Mouse (Mus musculus): ENCODE measurements around the gene Dlgap1. TPM values are rescaled to one million over a fixed set of nuclear protein-coding genes. Genes with fewer than 3 reads are reported as not detected.
"Not testable (repeated sequence)": the region's sequence is repeated elsewhere in the genome, so short reads cannot be mapped to it uniquely, and the experiment has no call there.

Gene Dlgap1
- polyA plus RNA-seq, 1 experiment from 2014 or later = 1.1 TPM

DNA sequence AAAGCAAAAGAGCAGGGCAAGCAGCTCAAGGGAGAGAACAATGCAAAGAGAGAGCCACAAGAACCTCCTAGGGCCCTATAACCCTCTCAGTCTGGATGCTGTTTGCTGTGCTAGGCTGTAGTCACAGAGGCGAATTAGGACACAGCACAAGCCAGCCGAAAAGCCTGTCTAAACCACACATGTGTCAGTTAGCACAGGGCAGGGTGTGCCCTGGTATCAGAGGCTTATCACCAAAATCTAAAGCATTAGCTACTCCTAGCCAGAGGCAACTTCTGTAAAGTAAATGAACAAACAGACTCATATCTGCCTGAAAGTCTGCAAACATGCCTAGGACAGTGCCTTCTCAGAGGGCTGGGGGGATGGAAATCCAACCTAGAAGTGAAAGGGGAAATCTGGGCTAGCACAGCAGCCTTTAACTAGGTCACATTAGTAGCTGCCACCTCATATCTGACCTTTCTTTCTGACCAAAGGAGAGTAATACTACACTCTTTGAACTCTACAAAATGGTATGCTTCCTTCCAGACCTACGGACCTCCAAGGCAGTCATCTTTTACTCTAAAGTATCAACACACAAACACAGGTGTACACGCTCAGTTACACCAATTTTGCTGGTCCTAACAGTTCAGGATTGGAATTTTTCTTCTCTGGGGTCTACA is 619.2 kb downstream of the Dlgap1 start:
- not testable (repeated sequence) for H3K9me3 ChIP-seq; H3K27ac ChIP-seq (replicated peaks); H3K36me3 ChIP-seq (replicated peaks); H3K27me3 ChIP-seq (replicated peaks; ENCODE audit: low read depth, poor library complexity, severe bottlenecking); DNase-seq (ENCODE audit: low spot score); H3K4me3 ChIP-seq
- H3K4me1 ChIP-seq = peaks cover 14% of the 10 kb centered on the region; the same call in 1 of the 2 replicates
- 73% methylated on average over 3 of the region's 4 CpGs for WGBS

DNA sequence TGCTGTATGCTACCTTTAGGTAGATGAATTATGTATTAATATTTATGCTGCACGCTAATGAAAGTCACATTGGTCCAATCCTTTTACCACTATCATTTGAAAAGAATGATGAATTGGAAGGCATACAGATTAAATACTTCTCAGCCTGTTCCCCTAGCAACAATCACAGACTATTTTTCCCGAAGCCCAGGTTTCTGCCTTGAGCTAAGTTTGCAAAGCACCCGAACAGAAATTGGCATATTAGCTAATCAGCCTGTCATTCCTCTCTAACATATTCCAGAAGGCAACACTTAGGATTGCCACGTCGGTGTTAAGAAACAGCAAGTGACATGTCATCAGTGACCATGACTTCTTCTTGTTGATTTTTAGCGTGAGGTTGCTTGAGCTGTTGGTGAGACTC is 619.8 kb downstream of the Dlgap1 start:
- no peak overlapping the region for H3K27ac ChIP-seq (replicated peaks)
- H3K36me3 ChIP-seq (replicated peaks) = no peaks in the 10 kb centered on the region
- H3K27me3 ChIP-seq (replicated peaks; ENCODE audit: low read depth, poor library complexity, severe bottlenecking) = no peaks in the 10 kb centered on the region; the same call in 1 of the 2 replicates
- WGBS = 64% methylated on average over 6 of the region's 6 CpGs
- H3K9me3 ChIP-seq = no peaks in the 10 kb centered on the region
- peaks cover 14% of the 10 kb centered on the region; the same call in 1 of the 2 replicates for H3K4me1 ChIP-seq
- no peak for DNase-seq (ENCODE audit: low spot score)
- H3K4me3 ChIP-seq = no peak overlapping the region

DNA sequence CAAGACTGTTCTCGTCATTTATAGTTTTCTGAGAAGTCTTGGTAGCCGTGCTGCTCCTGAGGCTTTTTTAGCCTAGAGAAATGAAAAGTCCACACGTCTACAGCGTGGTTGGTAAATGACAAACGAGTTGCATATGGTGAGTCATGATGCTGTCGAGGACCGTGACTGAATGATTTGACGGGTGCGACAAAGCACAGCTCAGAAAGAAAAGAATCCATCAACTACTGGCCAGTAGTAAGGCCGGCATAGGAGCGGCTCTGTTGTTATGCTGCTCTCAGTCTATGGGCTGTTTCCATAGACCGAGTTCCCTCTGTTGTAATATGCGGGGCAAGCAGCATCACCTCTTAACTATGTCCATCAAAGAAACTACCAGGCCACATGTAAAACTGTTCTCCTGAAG is 620.3 kb downstream of the Dlgap1 start:
- 66% methylated on average over 13 of the region's 13 CpGs for whole genome bisulfite sequencing
- DNase-seq (ENCODE audit: low spot score) = no peak
- no peaks in the 10 kb centered on the region for H3K36me3 ChIP-seq (replicated peaks)
- H3K4me3 ChIP-seq = no peak overlapping the region
- peaks cover 14% of the 10 kb centered on the region; the same call in 1 of the 2 replicates for H3K4me1 ChIP-seq
- no peaks in the 10 kb centered on the region; the same call in 1 of the 2 replicates for H3K27me3 ChIP-seq (replicated peaks; ENCODE audit: low read depth, poor library complexity, severe bottlenecking)
- no peak overlapping the region for H3K27ac ChIP-seq (replicated peaks)
- no peaks in the 10 kb centered on the region for H3K9me3 ChIP-seq

- DNase-seq (ENCODE audit: low spot score) = no peak
- H3K4me3 ChIP-seq = no peak overlapping the region
- 73% methylated on average over 6 of the region's 6 CpGs for WGBS
- peaks cover 14% of the 10 kb centered on the region; the same call in 1 of the 2 replicates for H3K4me1 ChIP-seq
- no peaks in the 10 kb centered on the region; the same call in 1 of the 2 replicates for H3K27me3 ChIP-seq (replicated peaks; ENCODE audit: low read depth, poor library complexity, severe bottlenecking)
- H3K27ac ChIP-seq (replicated peaks) = no peak overlapping the region
- no peaks in the 10 kb centered on the region for H3K9me3 ChIP-seq
- no peaks in the 10 kb centered on the region for H3K36me3 ChIP-seq (replicated peaks)
Observed at GRCm38 (mm10) chr17:70590506-70590905, 621.6 kb downstream of the Dlgap1 start.

- Histone ChIP-seq H3K4me3 (no peak overlapping the region), H3K27ac (replicated peaks) (no peak overlapping the region), H3K9me3 (no peaks in the 10 kb centered on the region), H3K4me1 (0 out of 2 replicates have a peak, but pooled peaks cover 2% of the 10 kb centered on the region), H3K27me3 (replicated peaks; ENCODE audit: low read depth, poor library complexity, severe bottlenecking) (no peaks in the 10 kb centered on the region; the same call in 1 of the 2 replicates), H3K36me3 (replicated peaks) (no peaks in the 10 kb centered on the region)
- DNase-seq (ENCODE audit: low spot score) = no peak
- 87% methylated on average over 1 of the region's 1 CpGs for WGBS
Observed at GRCm38 (mm10) chr17:70594277-70594676, 625.4 kb downstream of the Dlgap1 start.

GRCm38 (mm10) chr17:70596326-70596725 is 627.5 kb downstream of the Dlgap1 start:
- Histone ChIP-seq H3K4me3 (no peak overlapping the region), H3K36me3 (replicated peaks) (no peaks in the 10 kb centered on the region), H3K4me1 (no peaks in the 10 kb centered on the region), H3K9me3 (no peaks in the 10 kb centered on the region), H3K27ac (replicated peaks) (no peak overlapping the region), H3K27me3 (replicated peaks; ENCODE audit: low read depth, poor library complexity, severe bottlenecking) (no peaks in the 10 kb centered on the region)
- WGBS = 88% methylated on average over 2 of the region's 2 CpGs
- no peak for DNase-seq (ENCODE audit: low spot score)

- H3K27ac ChIP-seq (replicated peaks) = no peak overlapping the region
- no peaks in the 10 kb centered on the region for H3K27me3 ChIP-seq (replicated peaks; ENCODE audit: low read depth, poor library complexity, severe bottlenecking)
- 90% methylated on average over 6 of the region's 6 CpGs for WGBS
- no peaks in the 10 kb centered on the region for H3K36me3 ChIP-seq (replicated peaks)
- H3K4me1 ChIP-seq = no peaks in the 10 kb centered on the region
- H3K4me3 ChIP-seq = no peak overlapping the region
- no peak for DNase-seq (ENCODE audit: low spot score)
- no peaks in the 10 kb centered on the region for H3K9me3 ChIP-seq
Observed at GRCm38 (mm10) chr17:70600462-70600861, 631.6 kb downstream of the Dlgap1 start.

- WGBS = 87% methylated on average over 7 of the region's 7 CpGs
- no peak for DNase-seq (ENCODE audit: low spot score)
- no peak overlapping the region for H3K27ac ChIP-seq (replicated peaks)
Observed at GRCm38 (mm10) chr17:70602051-70602450, 633.2 kb downstream of the Dlgap1 start.

DNA sequence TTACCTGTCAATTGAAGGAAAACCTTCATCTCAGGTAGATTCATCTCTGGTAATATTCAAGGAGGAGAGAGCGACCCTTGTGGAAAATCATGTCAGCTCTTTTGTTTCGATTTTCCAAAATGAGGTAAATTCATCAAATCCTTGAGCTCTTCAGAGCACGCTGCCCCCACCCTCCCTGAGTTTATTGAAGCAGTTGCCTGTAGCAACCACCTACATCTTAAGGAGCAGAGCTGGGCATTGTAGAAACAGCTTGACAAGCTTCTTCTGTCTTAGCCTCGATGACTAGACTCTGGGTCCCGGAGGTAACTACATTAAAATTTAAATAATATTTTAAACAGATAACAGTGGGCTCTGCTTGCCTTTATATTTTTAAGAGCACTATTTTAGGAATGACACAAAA is 636.8 kb downstream of the Dlgap1 start:
- Histone ChIP-seq H3K27ac (replicated peaks) (no peak overlapping the region), H3K4me1 (no peaks in the 10 kb centered on the region), H3K9me3 (no peaks in the 10 kb centered on the region), H3K27me3 (replicated peaks; ENCODE audit: low read depth, poor library complexity, severe bottlenecking) (no peaks in the 10 kb centered on the region), H3K4me3 (no peak overlapping the region), H3K36me3 (replicated peaks) (no peaks in the 10 kb centered on the region)
- 86% methylated on average over 5 of the region's 5 CpGs for WGBS
- DNase-seq (ENCODE audit: low spot score) = no peak

More at GRCm38 (mm10) chr17:70602051-70602450, 633.2 kb downstream of the Dlgap1 start:
- Histone ChIP-seq H3K9me3 (no peaks in the 10 kb centered on the region), H3K27me3 (replicated peaks; ENCODE audit: low read depth, poor library complexity, severe bottlenecking) (no peaks in the 10 kb centered on the region), H3K4me1 (no peaks in the 10 kb centered on the region), H3K36me3 (replicated peaks) (no peaks in the 10 kb centered on the region), H3K4me3 (no peak overlapping the region)

GRCm38 (mm10) chr17:70612171-70612570 is 643.3 kb downstream of the Dlgap1 start:
- Histone ChIP-seq H3K4me3 (no peak overlapping the region), H3K27ac (replicated peaks) (no peak overlapping the region), H3K27me3 (replicated peaks; ENCODE audit: low read depth, poor library complexity, severe bottlenecking) (no peaks in the 10 kb centered on the region), H3K9me3 (no peaks in the 10 kb centered on the region), H3K4me1 (no peaks in the 10 kb centered on the region), H3K36me3 (replicated peaks) (no peaks in the 10 kb centered on the region)
- no peak for DNase-seq (ENCODE audit: low spot score)
- WGBS = 85% methylated on average over 6 of the region's 6 CpGs

DNA sequence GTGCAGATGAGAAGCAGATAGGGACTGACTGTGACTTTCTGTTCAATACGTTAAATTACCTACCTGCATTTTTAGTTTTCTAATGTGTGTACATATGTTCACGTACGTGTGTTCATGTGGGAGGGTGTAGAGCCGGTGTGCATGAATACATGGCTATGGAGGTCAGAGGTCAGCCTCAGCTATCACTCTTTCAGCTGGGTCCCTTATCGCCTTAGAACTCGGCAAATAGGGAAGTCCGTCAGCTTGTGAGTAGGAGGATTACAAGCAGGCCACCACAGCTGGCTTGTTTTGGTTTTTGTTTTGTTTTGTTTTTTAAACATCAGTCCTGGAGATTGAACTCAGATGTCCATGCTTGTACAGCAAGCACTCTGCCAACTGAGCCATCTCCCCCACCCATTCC is 645.0 kb downstream of the Dlgap1 start:
- Histone ChIP-seq H3K4me3 (no peak overlapping the region), H3K27ac (replicated peaks) (no peak overlapping the region), H3K9me3 (no peaks in the 10 kb centered on the region), H3K4me1 (no peaks in the 10 kb centered on the region), H3K36me3 (replicated peaks) (no peaks in the 10 kb centered on the region), H3K27me3 (replicated peaks; ENCODE audit: low read depth, poor library complexity, severe bottlenecking) (no peaks in the 10 kb centered on the region)
- DNase-seq (ENCODE audit: low spot score) = no peak
- 92% methylated on average over 7 of the region's 7 CpGs for WGBS

DNA sequence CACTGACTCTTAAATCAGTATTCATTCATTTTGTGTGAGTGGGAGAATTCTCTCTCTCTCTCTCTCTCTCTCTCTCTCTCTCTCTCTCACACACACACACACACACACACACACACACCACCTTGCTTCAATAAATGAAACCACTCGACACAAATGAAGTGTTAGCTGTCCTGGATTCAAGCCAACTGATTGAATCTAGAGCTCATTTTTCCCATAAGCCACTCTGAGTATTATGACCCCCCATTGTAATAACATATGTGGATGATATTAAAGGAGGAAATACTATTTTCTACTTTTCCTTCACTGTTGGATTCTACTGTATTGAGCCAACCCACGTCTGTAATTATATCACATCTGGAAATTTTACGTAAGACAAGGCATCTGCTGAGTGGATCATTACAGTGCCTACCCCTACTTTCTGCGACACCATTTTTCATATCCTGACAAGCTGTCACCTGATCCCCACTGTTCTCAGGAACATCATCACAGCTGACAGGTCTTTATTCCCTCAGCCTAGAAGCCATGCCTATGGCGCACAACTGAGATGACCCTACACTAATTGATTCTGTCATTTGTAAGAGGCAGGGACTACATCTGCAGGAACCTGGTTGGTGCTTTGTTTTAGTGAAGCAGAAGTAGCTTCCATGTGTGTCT is 645.7 kb downstream of the Dlgap1 start:
- Histone ChIP-seq H3K36me3 (replicated peaks) (no peaks in the 10 kb centered on the region), H3K4me3 (no peak overlapping the region), H3K27me3 (replicated peaks; ENCODE audit: low read depth, poor library complexity, severe bottlenecking) (no peaks in the 10 kb centered on the region), H3K4me1 (no peaks in the 10 kb centered on the region), H3K9me3 (no peaks in the 10 kb centered on the region), H3K27ac (replicated peaks) (no peak overlapping the region)
- DNase-seq (ENCODE audit: low spot score) = no peak
- WGBS = 85% methylated on average over 5 of the region's 5 CpGs

DNA sequence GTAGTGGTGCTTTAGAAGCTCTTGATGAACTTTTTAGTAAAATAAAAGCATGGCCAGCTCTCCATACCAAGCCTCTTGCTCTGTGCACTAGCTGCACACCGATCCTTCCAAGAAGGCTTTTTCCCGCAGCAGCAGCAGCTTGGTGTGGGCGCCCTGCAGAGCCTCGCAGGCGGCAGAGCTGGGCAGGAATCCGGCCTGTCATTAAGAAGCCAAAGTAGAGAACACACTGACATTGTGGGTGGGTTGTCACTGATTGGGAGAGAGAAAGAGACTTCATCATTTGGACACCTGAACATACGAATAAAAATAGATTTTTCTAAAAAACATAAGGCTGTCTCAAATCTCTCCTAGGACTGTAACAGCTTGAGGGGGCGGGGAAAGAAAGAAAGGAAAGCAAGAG is 653.6 kb downstream of the Dlgap1 start:
- DNase-seq (ENCODE audit: low spot score) = no peak
- H3K4me3 ChIP-seq = no peak overlapping the region
- no peaks in the 10 kb centered on the region for H3K9me3 ChIP-seq
- H3K36me3 ChIP-seq (replicated peaks) = no peaks in the 10 kb centered on the region
- WGBS = 82% methylated on average over 8 of the region's 8 CpGs
- no peak overlapping the region for H3K27ac ChIP-seq (replicated peaks)
- H3K4me1 ChIP-seq = no peaks in the 10 kb centered on the region
- H3K27me3 ChIP-seq (replicated peaks; ENCODE audit: low read depth, poor library complexity, severe bottlenecking) = no peaks in the 10 kb centered on the region
